Mouse (Mus musculus) gastrocnemius, postnatal 36 days (tissue): ENCODE data around the gene Yipf4. TPM values are rescaled to one million over a fixed set of nuclear protein-coding genes. Genes with fewer than 3 reads are reported as not detected.
A peak's percentile ranks its signal among the peaks of the same experiment; 100 is the strongest.
"Not testable (repeated sequence)": the region's sequence is repeated elsewhere in the genome, so short reads cannot be mapped to it uniquely, and the experiment has no call there.

Source experiments
- DNase-seq, 2 experiments: peaks; one replicate each; pipeline ENCODE4 v3.0.0; 2022
- intact Hi-C: fragments of 180-260 bp; cut with DNase I; formaldehyde crosslinking; loops from one replicate; pipeline ENCODE4 v1.15.1; 2025
- long read RNA-seq, 2 experiments: library from polyadenylated mRNA; stranded (forward); transcript quantifications; one replicate each; pipeline ENCODE4 v2.0.0; 2021
- total RNA-seq, 2 experiments: library from RNA; stranded (reverse); gene quantifications; 2 replicates each; pipeline ENCODE4 v1.2.3; 2021

Yipf4 gene
- 10 to 100 TPM; 19.5 to 25.6 TPM for total RNA-seq
- long read RNA-seq, experiment 1, transcript Yipf4-201 (6 exons, 2,133 nt), result major isoform, 25 of 25 reads
- long read RNA-seq, experiment 1, partial matches to known transcripts, result 0 of 25 reads
- long read RNA-seq, experiment 1, other reads (novel, unspliced or antisense), result 0 of 25 reads
- long read RNA-seq, experiment 2, transcript Yipf4-201 (6 exons, 2,133 nt), result major isoform, 27 of 30 reads
- long read RNA-seq, experiment 2, partial matches to known transcripts, result 1 of 30 reads
- long read RNA-seq, experiment 2, other reads (novel, unspliced or antisense), result 2 of 30 reads

DNA sequence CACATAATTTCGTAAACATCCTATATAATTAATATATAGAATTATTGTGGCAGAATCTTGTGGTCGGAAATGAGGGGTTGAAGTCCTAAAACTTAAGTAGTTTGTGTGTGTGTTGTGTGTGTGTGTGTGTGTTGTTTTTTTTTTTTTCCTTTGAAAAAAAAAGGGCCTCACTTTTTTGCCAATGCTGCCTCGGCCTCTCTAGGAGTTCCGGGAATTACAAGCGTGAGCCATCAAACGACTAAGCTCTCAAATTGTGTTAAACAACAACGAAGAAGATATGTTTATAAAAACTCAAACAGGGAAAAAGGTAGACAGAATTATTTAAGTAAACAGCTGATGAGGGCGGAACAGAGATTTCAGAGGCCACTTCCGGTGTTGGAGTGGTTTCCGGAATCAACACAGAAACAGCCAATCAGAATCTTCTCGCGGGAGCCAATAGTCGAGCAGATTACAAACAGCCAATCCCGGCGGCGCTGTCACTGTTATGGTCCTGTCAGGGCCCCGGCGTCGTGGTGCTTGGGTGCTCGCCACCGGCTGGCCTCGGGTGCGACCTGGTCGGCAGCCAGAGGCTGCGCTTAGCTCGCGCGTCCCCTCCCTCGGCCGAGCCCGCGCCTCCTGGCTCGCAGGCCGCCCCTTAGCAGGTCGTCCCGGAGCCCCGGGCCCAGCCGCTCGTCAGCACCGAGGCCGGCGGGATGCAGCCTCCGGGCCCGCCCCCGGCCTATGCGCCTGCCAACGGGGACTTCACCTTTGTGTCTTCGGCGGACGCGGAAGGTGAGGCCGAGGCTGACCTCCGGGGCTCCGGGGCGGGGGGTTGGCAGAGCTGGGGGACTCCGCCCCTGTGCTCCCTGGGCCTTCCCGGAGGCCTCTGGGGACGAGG is at the start of gene Yipf4:
Yipf4 (plus strand) TSS at position 470 of the 877 bp plus-strand sequence.
- intact Hi-C loops, result no loop called here
- peak; percentile 92 to 99 for DNase-seq

GRCm38 (mm10) chr17:74440486-74440885 is 48.8 kb upstream of the Yipf4 start:
- DNase-seq, result no peak
- intact Hi-C loops, result no loop called here

- intact Hi-C loops, result no loop called here
- no peak for DNase-seq
These were observed 39.5 kb upstream of the Yipf4 start for GRCm38 (mm10) chr17:74449776-74450175.

- no peak for DNase-seq
- intact Hi-C loops, result no loop called here
These were observed 35.4 kb upstream of the Yipf4 start for GRCm38 (mm10) chr17:74453928-74454327.

DNA sequence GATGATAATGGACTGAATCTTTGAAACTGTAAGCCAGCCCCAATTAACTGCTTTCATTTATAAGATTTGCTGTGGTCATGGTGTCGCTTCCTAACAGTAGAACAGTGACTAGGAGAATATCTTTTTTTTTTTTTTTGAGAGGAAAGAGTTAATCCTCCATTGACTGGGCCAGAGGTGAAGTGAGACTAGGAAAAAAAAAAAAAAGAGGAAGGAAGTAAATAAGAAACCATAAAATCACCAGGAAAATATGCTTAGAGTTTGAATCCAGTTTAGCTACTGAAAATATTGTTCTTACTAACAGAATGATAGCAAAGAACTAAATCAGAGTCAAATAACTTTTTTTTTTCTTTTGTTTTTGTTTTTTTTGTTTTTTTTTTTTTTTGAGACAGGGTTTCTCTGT is 34.6 kb upstream of the Yipf4 start:
- intact Hi-C loops, result no loop called here
- DNase-seq, result no peak

GRCm38 (mm10) chr17:74455426-74455825 is 33.9 kb upstream of the Yipf4 start:
- intact Hi-C loops, result no loop called here
- no peak for DNase-seq

DNA sequence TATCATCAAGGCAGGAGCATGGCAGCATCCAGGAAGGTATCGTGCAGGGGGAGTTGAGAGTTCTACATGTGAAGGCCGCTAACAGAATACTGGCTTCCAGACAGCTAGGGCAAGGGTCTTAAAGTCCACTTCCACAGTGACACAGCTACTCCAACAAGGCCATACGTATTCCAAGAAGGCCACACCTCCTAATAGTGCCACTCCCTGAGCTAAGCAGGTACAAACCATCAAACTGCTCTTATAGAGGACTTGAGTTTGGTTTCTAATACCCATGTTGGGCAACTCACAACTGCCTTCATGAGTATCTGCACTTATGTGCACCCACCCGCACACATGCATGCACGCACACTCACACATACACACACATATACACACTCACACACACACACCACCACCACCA is 32.5 kb upstream of the Yipf4 start:
- intact Hi-C loops, result no loop called here

DNA sequence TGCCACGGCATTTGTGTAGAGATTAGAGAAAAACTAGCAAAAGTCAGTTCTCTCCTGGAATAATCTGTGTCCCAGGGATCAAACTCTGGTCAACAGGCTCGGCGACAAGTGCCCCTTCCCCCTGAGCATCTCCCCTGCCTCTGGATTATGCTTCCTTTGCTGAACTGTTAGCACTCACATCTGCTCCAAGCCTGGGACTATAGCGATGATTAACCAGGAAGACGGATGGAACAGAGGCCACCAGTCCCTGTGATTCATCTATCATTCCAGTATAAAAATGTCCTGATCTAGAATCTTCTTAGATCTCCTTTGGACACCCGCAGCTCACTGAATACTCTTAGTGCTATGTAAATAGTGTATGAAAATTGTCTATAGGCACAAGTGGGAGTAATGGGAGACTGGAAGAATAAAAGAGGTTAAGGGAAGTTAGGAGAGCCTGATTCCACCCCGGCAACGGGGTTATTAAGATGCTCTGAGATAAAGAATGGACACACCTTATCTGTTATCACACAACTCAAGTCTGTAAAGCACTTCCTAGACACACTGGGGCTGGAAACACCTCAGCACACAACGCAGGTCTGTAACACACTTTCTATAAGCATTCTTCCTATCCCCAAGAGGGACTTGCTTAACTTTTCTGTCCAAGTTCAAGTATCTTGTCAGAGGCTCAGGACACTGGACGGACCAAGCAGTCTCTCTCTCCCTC is 31.2 kb upstream of the Yipf4 start:
- intact Hi-C loops, result no loop called here
- no peak for DNase-seq

More for the DNA sequence above, 32.5 kb upstream of the Yipf4 start:
- DNase-seq, result no peak

DNA sequence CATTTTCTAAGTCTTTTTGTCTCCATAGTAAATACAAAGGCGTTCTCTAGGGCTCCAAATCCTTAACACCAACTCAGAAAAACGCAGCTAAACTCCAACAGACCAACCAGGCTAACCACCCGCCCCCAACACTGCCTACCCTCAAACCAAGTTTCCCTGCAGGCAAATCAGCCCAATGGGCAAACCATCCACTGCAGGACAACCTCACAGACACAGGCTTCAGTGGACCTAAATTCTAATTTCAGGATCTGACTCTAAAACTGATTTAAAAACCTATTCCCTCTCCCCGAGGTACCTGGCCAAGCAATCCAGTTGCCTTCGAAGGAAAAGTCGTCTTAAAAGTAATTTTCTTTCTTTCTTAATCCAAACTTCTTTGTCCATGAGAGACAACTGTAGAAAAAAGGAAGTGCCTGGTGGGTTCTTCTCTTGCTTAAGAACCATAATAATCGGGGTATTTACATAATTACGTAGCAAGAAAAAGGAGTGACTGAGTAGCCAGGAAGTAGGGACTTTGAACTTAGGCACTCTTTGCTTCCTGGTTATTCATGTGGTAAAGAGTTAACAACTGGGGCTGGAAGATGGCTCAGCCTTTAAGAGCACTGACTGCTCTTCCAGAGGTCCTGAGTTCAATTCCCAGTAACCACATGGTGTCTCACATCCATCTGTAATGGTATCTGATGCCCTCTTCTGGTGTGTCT is 30.4 kb upstream of the Yipf4 start, which contains the start of gene Nlrc4:
Nlrc4 (minus strand) TSS at position 432 of the 698 bp plus-strand sequence.
- DNase-seq, result no peak
- intact Hi-C loops, result no loop called here

- no peak for DNase-seq
- intact Hi-C loops, result no loop called here
These were observed 25.8 kb upstream of the Yipf4 start for GRCm38 (mm10) chr17:74463510-74463909.

- DNase-seq, intact Hi-C loops: not testable (repeated sequence)
These were observed 21.3 kb upstream of the Yipf4 start for GRCm38 (mm10) chr17:74467981-74468380.

DNA sequence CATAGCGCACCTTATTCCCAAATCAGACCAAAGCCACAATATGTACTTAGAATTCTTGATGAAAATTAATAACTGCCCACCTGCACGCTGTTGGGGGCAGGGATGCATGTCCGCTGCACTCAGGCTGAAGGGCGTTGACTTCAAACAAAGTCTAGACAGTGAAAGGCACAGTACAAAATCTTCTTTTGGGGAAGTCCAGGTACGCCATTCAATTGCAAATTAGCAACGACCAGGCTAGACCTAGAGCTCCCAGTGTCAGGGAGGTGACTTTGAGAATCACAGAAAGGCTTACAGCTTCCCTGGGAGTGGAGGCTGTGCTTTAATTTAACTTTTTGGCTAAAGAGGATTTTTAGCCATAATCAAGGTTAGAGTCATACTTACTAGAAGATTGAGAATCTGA is 19.2 kb upstream of the Yipf4 start:
- intact Hi-C loops, DNase-seq: not testable (repeated sequence)

DNA sequence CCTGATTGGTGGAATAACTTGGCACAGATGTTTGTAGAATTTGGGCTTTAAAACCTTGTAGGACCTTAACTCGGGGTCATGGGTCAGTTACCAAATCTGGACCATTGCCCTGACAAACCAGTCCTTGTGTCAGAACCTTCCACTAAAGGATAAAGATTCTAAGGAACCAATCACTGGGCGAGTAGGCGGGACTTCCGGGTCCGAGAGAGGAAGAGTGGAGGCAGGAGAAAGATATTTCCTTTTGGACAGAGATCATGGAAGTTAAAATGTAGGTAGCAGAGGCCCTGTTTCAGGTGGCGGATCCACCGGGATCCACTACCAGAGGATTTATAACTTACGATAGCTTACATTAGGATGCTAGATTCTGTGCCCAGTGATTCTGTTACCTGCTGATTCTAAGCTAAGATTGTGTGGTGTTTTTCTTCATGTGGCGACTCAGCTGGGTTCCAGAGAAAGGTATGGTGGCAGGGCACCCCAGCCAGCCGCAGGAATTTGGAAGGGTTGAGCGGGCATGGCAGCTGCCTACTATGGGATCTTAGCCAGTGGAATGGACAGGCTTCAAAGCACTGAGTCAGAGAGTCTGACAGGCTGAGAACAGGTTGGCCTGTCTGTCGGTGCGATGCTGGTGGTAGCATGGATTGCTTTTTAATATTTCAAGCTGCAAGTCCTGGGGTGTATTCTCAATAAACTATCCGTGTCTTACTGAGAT is 8.8 kb upstream of the Yipf4 start:
- intact Hi-C loops, result no loop called here
- no peak for DNase-seq

GRCm38 (mm10) chr17:74489901-74490220 is 568 bp downstream of the Yipf4 start:
- intact Hi-C loops, result loop anchor here (5.0 kb wide), 1 partner anchor 37 kb away; the partner anchor contains the start of gene Birc6
- no peak for DNase-seq

- intact Hi-C loops, result loop anchor here (5.0 kb wide), 1 partner anchor 36 kb away; the partner anchor contains the start of gene Birc6
- no peak for DNase-seq
These were observed 2.3 kb downstream of the Yipf4 start for GRCm38 (mm10) chr17:74491565-74491964.

DNA sequence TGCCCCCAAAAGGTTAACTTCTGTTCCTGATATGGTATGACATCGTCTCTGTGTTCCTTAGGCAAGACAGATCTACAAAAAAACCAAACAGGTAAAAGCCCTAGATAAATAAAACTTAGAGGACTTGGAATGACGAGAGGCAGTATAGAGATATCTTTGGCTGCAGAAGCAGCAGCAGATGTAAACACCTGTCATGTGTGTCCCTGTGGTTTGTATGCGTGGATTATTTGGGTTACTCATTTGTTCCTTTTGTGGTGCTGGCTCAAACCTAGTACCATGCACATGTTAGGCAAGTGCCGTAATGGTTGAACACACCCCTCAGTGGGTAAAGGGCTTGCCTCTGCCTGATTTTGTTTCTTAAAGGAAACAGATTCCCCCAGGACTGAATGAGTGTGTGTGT is 10.9 kb downstream of the Yipf4 start:
- intact Hi-C loops, result no loop called here
- no peak for DNase-seq

DNA sequence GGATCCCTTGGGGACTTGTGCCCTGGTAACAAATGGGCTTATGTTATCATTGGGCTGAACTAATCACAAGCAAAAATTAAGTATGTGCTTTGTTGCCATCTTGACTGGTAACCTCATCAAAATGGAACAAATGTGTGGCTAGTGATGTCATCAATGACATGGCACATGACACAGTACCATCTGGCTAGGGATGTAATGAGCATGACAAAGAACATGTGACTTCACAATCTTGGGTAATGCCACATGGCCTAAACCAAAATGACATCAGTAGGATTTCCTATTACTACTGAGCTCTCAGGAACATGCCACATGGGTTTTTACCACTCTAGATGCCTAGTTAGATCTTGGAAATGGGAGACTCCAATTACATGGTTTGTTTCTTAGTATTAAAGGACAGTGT is 11.8 kb downstream of the Yipf4 start:
- intact Hi-C loops, result no loop called here
- no peak for DNase-seq

GRCm38 (mm10) chr17:74507934-74508333 is 18.6 kb downstream of the Yipf4 start:
- DNase-seq, result no peak
- intact Hi-C loops, result no loop called here

DNA sequence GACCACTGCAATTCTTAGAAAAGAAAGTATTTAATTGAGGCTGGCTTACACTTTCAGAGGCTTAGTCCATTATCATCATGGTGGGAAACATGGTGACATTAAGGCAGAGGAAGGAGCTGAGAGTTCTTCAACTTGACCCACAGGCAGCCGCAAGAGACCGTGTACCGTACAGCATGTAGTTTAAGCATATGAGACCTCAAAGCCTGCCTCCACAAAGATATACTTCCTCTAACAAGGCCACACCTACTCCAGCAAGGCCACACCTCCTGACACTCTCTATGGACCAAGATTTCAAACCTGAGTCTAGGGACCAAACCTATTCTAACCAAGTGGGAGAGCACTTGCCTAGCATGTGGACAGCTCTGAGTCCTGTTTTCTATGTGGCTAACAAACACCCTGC is 19.3 kb downstream of the Yipf4 start:
- no peak for DNase-seq
- intact Hi-C loops, result no loop called here

DNA sequence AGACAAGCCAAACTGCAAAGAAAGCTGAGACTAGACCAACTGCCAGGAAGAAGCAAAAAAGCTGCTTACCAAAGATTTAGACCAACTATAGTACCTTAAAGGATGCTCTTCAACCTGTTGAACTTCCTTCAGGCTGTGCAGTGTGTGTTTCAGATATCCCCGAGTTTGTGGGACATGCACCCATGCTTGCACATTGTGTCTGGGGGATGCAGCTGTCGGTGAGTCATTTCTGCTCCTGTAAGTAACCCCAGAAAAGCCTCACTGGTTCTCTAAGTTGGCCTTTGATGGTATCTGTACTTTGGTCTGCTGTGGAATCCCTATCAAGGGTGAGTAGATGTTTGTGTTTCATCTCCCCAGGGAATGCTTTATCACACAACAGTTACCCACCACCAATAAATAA is 23.0 kb downstream of the Yipf4 start:
- DNase-seq, result no peak
- intact Hi-C loops, result no loop called here
